Mouse (Mus musculus) midbrain, embryonic 12.5 days (tissue): ENCODE measurements around the gene Card10. TPM values are rescaled to one million over a fixed set of nuclear protein-coding genes. Genes with fewer than 3 reads are reported as not detected.

Source experiments
- ATAC-seq: fragments of 200-750 bp; cut with Nextera tagmentation; 2 replicates; pipeline ENCODE4 v1.8.0; 2017; ENCODE audit warnings: low read depth, moderate TSS enrichment, moderate library complexity; ENCODE audit not compliant: low FRiP score
- H3K27ac ChIP-seq: fragments of 300-500 bp; sonication (generic); replicated peaks from 2 replicates; pipeline ENCODE4 v1.5.1; 2016; ENCODE audit warnings: mild to moderate bottlenecking
- H3K27me3 ChIP-seq: fragments of 300-500 bp; sonication (generic); 2 replicates; pipeline ENCODE4 v1.6.1; 2016; ENCODE audit warnings: mild to moderate bottlenecking
- H3K36me3 ChIP-seq: fragments of 300-500 bp; sonication (generic); 2 replicates; pipeline ENCODE4 v1.6.1; 2016
- H3K4me1 ChIP-seq: fragments of 300-500 bp; sonication (generic); 2 replicates; pipeline ENCODE4 v1.6.1; 2016
- H3K4me2 ChIP-seq: fragments of 300-500 bp; sonication (generic); replicated peaks from 2 replicates; pipeline ENCODE4 v1.6.1; 2016; ENCODE audit warnings: mild to moderate bottlenecking, moderate library complexity
- H3K4me3 ChIP-seq: fragments of 300-500 bp; sonication (generic); 2 replicates; pipeline ENCODE4 v1.5.1; 2016; ENCODE audit warnings: mild to moderate bottlenecking
- H3K9ac ChIP-seq: fragments of 300-500 bp; sonication (generic); replicated peaks from 2 replicates; pipeline ENCODE4 v1.6.1; 2016; ENCODE audit warnings: mild to moderate bottlenecking, moderate library complexity
- H3K9me3 ChIP-seq: fragments of 300-500 bp; sonication (generic); 2 replicates; pipeline ENCODE4 v1.6.1; 2016; ENCODE audit warnings: mild to moderate bottlenecking
- WGBS: fragments of 180-500 bp; shearing (Covaris S2); methylation state at CpG from one replicate; pipeline ENCODE4 v1.1.7; 2016; 5-methylcytosine and 5-hydroxymethylcytosine counted together
- polyA plus RNA-seq: library from polyadenylated mRNA; unstranded; fragments of >200 nt; fragmentation: Nextera tagmentation; extraction: Ambion mirVana; gene quantifications from 2 replicates; pipeline ENCODE4 v1.2.1, GENCODE M21; 2016

Card10 gene
- polyA plus RNA-seq, 1 experiment from 2014 or later: 2.6 TPM

- Histone ChIP-seq H3K4me3 (no peak overlapping the region), H3K36me3 (no peaks in the 10 kb centered on the region), H3K4me1 (peaks cover 21% of the 10 kb centered on the region), H3K27me3 (no peaks in the 10 kb centered on the region), H3K9ac (no peak overlapping the region), H3K27ac (no peak overlapping the region), H3K9me3 (no peaks in the 10 kb centered on the region), H3K4me2 (no peak overlapping the region)
- 87% methylated on average over 7 of the region's 7 CpGs for WGBS
- no peak for ATAC-seq
These were observed 21.9 kb downstream of the Card10 start for GRCm38 (mm10) chr15:78780908-78781307.

GRCm38 (mm10) chr15:78780359-78780758 is 22.5 kb downstream of the Card10 start:
- no peak for ATAC-seq
- WGBS: 95% methylated on average over 14 of the region's 14 CpGs

GRCm38 (mm10) chr15:78779690-78780089 is 23.2 kb downstream of the Card10 start:
- H3K4me2 ChIP-seq: no peak overlapping the region
- no peak overlapping the region for H3K27ac ChIP-seq
- 91% methylated on average over 5 of the region's 5 CpGs for WGBS

More at GRCm38 (mm10) chr15:78780359-78780758, 22.5 kb downstream of the Card10 start:
- Histone ChIP-seq H3K4me3 (no peak overlapping the region), H3K9ac (no peak overlapping the region), H3K27me3 (no peaks in the 10 kb centered on the region), H3K9me3 (no peaks in the 10 kb centered on the region), H3K4me2 (no peak overlapping the region), H3K4me1 (peaks cover 19% of the 10 kb centered on the region), H3K27ac (no peak overlapping the region), H3K36me3 (no peaks in the 10 kb centered on the region)

GRCm38 (mm10) chr15:78779253-78779652 is 23.6 kb downstream of the Card10 start:
- no peaks in the 10 kb centered on the region for H3K27me3 ChIP-seq
- peak; percentile 8; the same call in 1 of the 2 replicates for ATAC-seq
- H3K4me1 ChIP-seq: peaks cover 24% of the 10 kb centered on the region
- no peaks in the 10 kb centered on the region for H3K36me3 ChIP-seq
- H3K27ac ChIP-seq: no peak overlapping the region
- H3K4me3 ChIP-seq: no peak overlapping the region
- no peaks in the 10 kb centered on the region for H3K9me3 ChIP-seq
- H3K9ac ChIP-seq: no peak overlapping the region
- WGBS: 82% methylated on average over 8 of the region's 8 CpGs
- no peak overlapping the region for H3K4me2 ChIP-seq

More at GRCm38 (mm10) chr15:78779690-78780089, 23.2 kb downstream of the Card10 start:
- no peaks in the 10 kb centered on the region for H3K27me3 ChIP-seq
- no peak overlapping the region for H3K4me3 ChIP-seq
- H3K9me3 ChIP-seq: no peaks in the 10 kb centered on the region
- H3K4me1 ChIP-seq: peaks cover 20% of the 10 kb centered on the region
- H3K36me3 ChIP-seq: no peaks in the 10 kb centered on the region
- no peak for ATAC-seq
- H3K9ac ChIP-seq: no peak overlapping the region

- H3K4me3 ChIP-seq: no peak overlapping the region
- no peaks in the 10 kb centered on the region for H3K36me3 ChIP-seq
- peak; percentile 39; the same call in 1 of the 2 replicates for ATAC-seq
- 44% methylated on average over 14 of the region's 15 CpGs for WGBS
- H3K9ac ChIP-seq: no peak overlapping the region
- H3K4me1 ChIP-seq: peaks cover 34% of the 10 kb centered on the region
- no peaks in the 10 kb centered on the region for H3K9me3 ChIP-seq
- peak overlapping the region; percentile 43 for H3K27ac ChIP-seq
- H3K4me2 ChIP-seq: no peak overlapping the region
- no peaks in the 10 kb centered on the region for H3K27me3 ChIP-seq
These were observed 24.6 kb downstream of the Card10 start for GRCm38 (mm10) chr15:78778077-78778870.

- H3K9me3 ChIP-seq: no peaks in the 10 kb centered on the region
- H3K9ac ChIP-seq: peak within 1 kb of the TSS; percentile 75
- peak within 1 kb of the TSS; percentile 74 for H3K4me2 ChIP-seq
- 2% methylated on average over 8 of the region's 11 CpGs for WGBS
- H3K36me3 ChIP-seq: 0 out of 2 replicates have a peak, but pooled peaks cover 6% of the 10 kb centered on the region
- H3K27me3 ChIP-seq: no peaks in the 10 kb centered on the region
- peak within 1 kb of the TSS; percentile 51 for H3K4me3 ChIP-seq
- H3K4me1 ChIP-seq: peaks cover 65% of the 10 kb centered on the region
- H3K27ac ChIP-seq: peak within 1 kb of the TSS; percentile 100
- peak; percentile 74 for ATAC-seq
These were observed 29.5 kb downstream of the Card10 start, which contains the start of gene Mfng for GRCm38 (mm10) chr15:78773290-78773729. Gene Mfng (minus strand): TSS chr15:78773475.

- peaks cover 66% of the 10 kb centered on the region for H3K4me1 ChIP-seq
- WGBS: 26% methylated on average over 14 of the region's 14 CpGs
- peak overlapping the region; percentile 51 for H3K4me3 ChIP-seq
These were observed 30.0 kb downstream of the Card10 start for GRCm38 (mm10) chr15:78772856-78773255.

GRCm38 (mm10) chr15:78772368-78772763 is 30.5 kb downstream of the Card10 start:
- ATAC-seq: no peak
- WGBS: 48% methylated on average over 4 of the region's 4 CpGs
- peak overlapping the region; percentile 75 for H3K9ac ChIP-seq
- H3K36me3 ChIP-seq: peaks cover 14% of the 10 kb centered on the region
- H3K27ac ChIP-seq: peak overlapping the region; percentile 100
- H3K4me2 ChIP-seq: peak overlapping the region; percentile 74
- no peaks in the 10 kb centered on the region for H3K9me3 ChIP-seq
- peak overlapping the region; percentile 51 for H3K4me3 ChIP-seq
- H3K4me1 ChIP-seq: peaks cover 67% of the 10 kb centered on the region
- H3K27me3 ChIP-seq: no peaks in the 10 kb centered on the region

More at GRCm38 (mm10) chr15:78772856-78773255, 30.0 kb downstream of the Card10 start:
- Histone ChIP-seq H3K27ac (peak overlapping the region; percentile 100), H3K9ac (peak overlapping the region; percentile 75), H3K36me3 (0 out of 2 replicates have a peak, but pooled peaks cover 10% of the 10 kb centered on the region), H3K9me3 (no peaks in the 10 kb centered on the region), H3K27me3 (no peaks in the 10 kb centered on the region), H3K4me2 (peak overlapping the region; percentile 74)
- ATAC-seq: no peak

GRCm38 (mm10) chr15:78771531-78772367 is 31.1 kb downstream of the Card10 start:
- H3K27ac ChIP-seq: peak overlapping the region; percentile 100
- peak overlapping the region; percentile 75 for H3K9ac ChIP-seq
- H3K36me3 ChIP-seq: peaks cover 20% of the 10 kb centered on the region
- H3K4me3 ChIP-seq: peak overlapping the region; percentile 51
- no peak; the same call in 1 of the 2 replicates for ATAC-seq
- no peaks in the 10 kb centered on the region for H3K27me3 ChIP-seq
- 38% methylated on average over 19 of the region's 19 CpGs for WGBS
- H3K4me1 ChIP-seq: peaks cover 69% of the 10 kb centered on the region
- peak overlapping the region; percentile 74 for H3K4me2 ChIP-seq
- H3K9me3 ChIP-seq: no peaks in the 10 kb centered on the region

GRCm38 (mm10) chr15:78770983-78771355 is 31.9 kb downstream of the Card10 start:
- H3K4me1 ChIP-seq: peaks cover 72% of the 10 kb centered on the region
- peak overlapping the region; percentile 75 for H3K9ac ChIP-seq
- H3K4me2 ChIP-seq: peak overlapping the region; percentile 74
- 2% methylated on average over 5 of the region's 5 CpGs for WGBS
- ATAC-seq: peak; percentile 76
- no peaks in the 10 kb centered on the region for H3K27me3 ChIP-seq
- peaks cover 28% of the 10 kb centered on the region for H3K36me3 ChIP-seq
- H3K27ac ChIP-seq: peak overlapping the region; percentile 100
- peak overlapping the region; percentile 51 for H3K4me3 ChIP-seq
- no peaks in the 10 kb centered on the region for H3K9me3 ChIP-seq

GRCm38 (mm10) chr15:78770234-78770982 is 32.4 kb downstream of the Card10 start:
- peak overlapping the region; percentile 100 for H3K27ac ChIP-seq
- peak overlapping the region; percentile 74 for H3K4me2 ChIP-seq
- WGBS: 14% methylated on average over 9 of the region's 9 CpGs
- H3K9ac ChIP-seq: peak overlapping the region; percentile 70
- H3K36me3 ChIP-seq: peaks cover 33% of the 10 kb centered on the region
- ATAC-seq: no peak; the same call in none of the 2 replicates
- H3K4me3 ChIP-seq: peak overlapping the region; percentile 51
- no peaks in the 10 kb centered on the region for H3K27me3 ChIP-seq
- H3K9me3 ChIP-seq: no peaks in the 10 kb centered on the region
- H3K4me1 ChIP-seq: peaks cover 72% of the 10 kb centered on the region
